Mouse (Mus musculus) embryonic facial prominence, embryonic 11.5 days (tissue): ENCODE results near the gene Cbx2. TPM values are rescaled to one million over a fixed set of nuclear protein-coding genes. Genes with fewer than 3 reads are reported as not detected.
A peak's percentile ranks its signal among the peaks of the same experiment; 100 is the strongest.

Experiments used
- ATAC-seq: fragments of 200-750 bp; cut with Nextera tagmentation; replicated peaks from 2 replicates; pipeline ENCODE4 v1.8.0; 2017; ENCODE audit warnings: low read depth; ENCODE audit not compliant: insufficient number of reproducible peaks, low FRiP score, low TSS enrichment
- DNase-seq: peaks from one replicate; pipeline ENCODE4 v3.0.0-alpha.2; 2015; ENCODE audit warnings: low spot score
- H3K27ac ChIP-seq: fragments of 300-500 bp; sonication (generic); replicated peaks from 2 replicates; pipeline ENCODE4 v1.5.1; 2014; ENCODE audit warnings: mild to moderate bottlenecking, low read depth, low read length, control low read depth
- H3K27me3 ChIP-seq: fragments of 300-500 bp; sonication (generic); 2 replicates; pipeline ENCODE4 v1.6.1; 2014; ENCODE audit warnings: mild to moderate bottlenecking, low read length, moderate library complexity, mixed read lengths; ENCODE audit not compliant: control insufficient read depth, insufficient read depth
- H3K36me3 ChIP-seq: fragments of 300-500 bp; sonication (generic); replicated peaks from 2 replicates; pipeline ENCODE4 v1.6.1; 2014; ENCODE audit warnings: low read depth, mild to moderate bottlenecking, low read length, moderate library complexity, mixed read lengths; ENCODE audit not compliant: control insufficient read depth, insufficient read depth
- H3K4me1 ChIP-seq: fragments of 300-500 bp; sonication (generic); 2 replicates; pipeline ENCODE4 v1.6.1; 2014; ENCODE audit warnings: low read length, mixed read lengths; ENCODE audit not compliant: control insufficient read depth, insufficient read depth
- H3K4me2 ChIP-seq: fragments of 300-500 bp; sonication (generic); 2 replicates; pipeline ENCODE4 v1.6.1; 2014; ENCODE audit warnings: low read depth, mild to moderate bottlenecking, control low read depth, low read length, moderate library complexity
- H3K4me3 ChIP-seq: fragments of 300-500 bp; sonication (generic); 2 replicates; pipeline ENCODE4 v1.5.1; 2014; ENCODE audit warnings: low read depth, low read length, control low read depth
- H3K9ac ChIP-seq: fragments of 300-500 bp; sonication (generic); replicated peaks from 2 replicates; pipeline ENCODE4 v1.6.1; 2014; ENCODE audit warnings: mild to moderate bottlenecking, control low read depth, low read length
- H3K9me3 ChIP-seq: fragments of 300-500 bp; sonication (generic); replicated peaks from 2 replicates; pipeline ENCODE4 v1.6.1; 2016; ENCODE audit warnings: mild to moderate bottlenecking, low read length, inconsistent platforms, mixed read lengths; ENCODE audit not compliant: control insufficient read depth
- WGBS: fragments of 180-500 bp; shearing (Covaris S2); extraction: QIAGEN DNeasy Blood & Tissue Kit; methylation state at CpG from one replicate; pipeline ENCODE4 v1.1.7; 2014; 5-methylcytosine and 5-hydroxymethylcytosine counted together
- polyA plus RNA-seq: library from polyadenylated mRNA; unstranded; fragments of >200 nt; fragmentation: Nextera tagmentation; extraction: Ambion mirVana; gene quantifications from 2 replicates; pipeline ENCODE4 v1.2.1, GENCODE M21; 2014

Gene Cbx2
- polyA plus RNA-seq, 1 experiment from 2014 or later, result 87.1 TPM

DNA sequence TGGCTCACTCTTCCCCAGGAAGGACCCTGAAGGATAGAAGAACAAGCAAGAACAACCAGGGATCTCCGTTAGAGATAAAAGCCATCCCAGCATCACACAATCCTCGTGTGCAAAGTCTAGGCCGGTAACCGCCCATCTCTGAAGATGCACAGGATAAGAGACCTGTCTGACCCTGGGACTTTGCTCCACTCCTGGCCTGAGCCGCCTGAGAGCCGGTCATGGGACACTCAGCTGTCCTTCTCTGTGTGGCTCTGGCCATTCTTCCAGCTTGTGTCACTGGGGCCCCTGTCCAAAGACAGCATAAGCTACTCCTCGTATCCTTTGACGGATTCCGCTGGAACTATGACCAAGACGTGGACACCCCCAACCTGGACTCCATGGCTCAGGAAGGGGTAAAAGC lies 34.8 kb upstream of the Cbx2 start, which contains the start of gene Enpp7:
Gene Enpp7, plus strand, starts transcription at position 190 of the 400 bp plus-strand sequence.
- DNase-seq, result no peak
- Histone ChIP-seq H3K4me3 (no peak within 1 kb of the TSS), H3K27me3 (no peaks in the 10 kb centered on the region), H3K9me3 (no peaks in the 10 kb centered on the region), H3K4me1 (no peaks in the 10 kb centered on the region), H3K9ac (no peak within 1 kb of the TSS), H3K4me2 (no peak within 1 kb of the TSS), H3K36me3 (no peaks in the 10 kb centered on the region), H3K27ac (no peak within 1 kb of the TSS)
- 91% methylated on average over 10 of the region's 10 CpGs for WGBS
- no peak for ATAC-seq

DNA sequence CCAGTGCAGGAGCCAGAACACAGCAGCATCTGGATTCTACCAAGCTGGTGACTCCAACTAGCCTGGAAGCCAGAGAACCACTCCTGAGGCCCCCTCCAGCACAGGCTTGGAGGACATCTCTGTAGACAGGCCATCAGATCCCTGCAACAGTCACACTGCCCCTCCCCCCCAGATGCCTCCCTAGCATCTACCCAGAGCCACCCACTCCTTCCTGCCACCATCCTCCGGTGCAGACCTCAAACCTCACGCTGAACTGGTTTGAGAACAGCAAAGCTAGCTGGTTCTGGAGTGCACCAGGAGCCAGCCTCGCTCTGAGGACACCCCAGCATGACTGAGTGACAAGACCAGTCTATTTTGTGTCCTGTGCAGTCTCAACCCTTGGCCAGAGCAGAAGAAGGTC lies 30.0 kb upstream of the Cbx2 start:
- Histone ChIP-seq H3K27me3 (no peaks in the 10 kb centered on the region), H3K4me3 (no peak overlapping the region)
- 75% methylated on average over 3 of the region's 3 CpGs for WGBS

DNA sequence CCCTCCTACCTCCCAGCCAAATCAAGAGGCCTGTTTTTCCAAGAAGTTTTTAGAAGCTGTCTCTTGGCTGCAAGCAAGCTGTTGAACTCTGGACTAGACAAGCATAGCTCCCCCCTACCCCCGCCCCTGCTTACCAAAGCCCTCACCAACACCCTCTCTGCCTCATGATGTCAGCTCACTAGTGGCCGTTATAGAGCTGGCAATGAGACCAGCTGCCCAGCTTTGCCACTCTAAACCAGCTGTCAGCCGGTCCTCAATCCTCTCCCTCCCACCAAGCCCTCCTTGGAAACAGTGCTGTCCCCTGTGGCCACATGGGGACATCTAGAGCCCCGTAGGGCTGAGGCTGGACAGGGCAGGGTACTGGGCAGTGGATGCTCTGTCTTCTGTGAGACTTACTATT lies 27.3 kb upstream of the Cbx2 start:
- ATAC-seq (no peak), DNase-seq (no peak)
- Histone ChIP-seq H3K4me2 (no peak overlapping the region), H3K4me3 (no peak overlapping the region), H3K27me3 (peaks cover 2% of the 10 kb centered on the region; the same call in 1 of the 2 replicates), H3K27ac (no peak overlapping the region), H3K9ac (no peak overlapping the region), H3K36me3 (no peaks in the 10 kb centered on the region), H3K9me3 (no peaks in the 10 kb centered on the region), H3K4me1 (no peaks in the 10 kb centered on the region; the same call in 1 of the 2 replicates)
- 34% methylated on average over 4 of the region's 4 CpGs for WGBS

More for the DNA sequence above, 30.0 kb upstream of the Cbx2 start:
- Histone ChIP-seq H3K4me2 (no peak overlapping the region), H3K9ac (no peak overlapping the region), H3K4me1 (no peaks in the 10 kb centered on the region; the same call in 1 of the 2 replicates), H3K9me3 (no peaks in the 10 kb centered on the region), H3K27ac (no peak overlapping the region), H3K36me3 (no peaks in the 10 kb centered on the region)
- DNase-seq, result no peak
- no peak for ATAC-seq

DNA sequence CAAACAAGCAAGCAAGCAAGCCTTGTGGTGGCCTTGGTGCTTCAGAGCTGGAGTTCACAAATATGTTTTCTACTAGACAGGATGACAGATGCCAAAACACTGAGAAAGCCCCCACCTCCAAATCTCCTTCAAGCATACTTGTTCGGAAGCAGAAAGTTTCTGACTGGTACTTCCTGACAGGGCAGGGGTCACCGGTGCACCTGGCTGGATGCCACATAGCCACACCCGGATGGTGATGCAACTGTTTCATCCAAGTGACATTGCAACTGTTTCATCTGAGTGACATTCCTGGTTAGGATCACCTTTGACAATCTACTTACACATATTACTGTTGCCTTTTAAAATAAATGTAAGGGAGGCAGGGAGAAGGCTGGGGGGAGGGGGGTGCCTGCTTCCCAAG lies 25.6 kb upstream of the Cbx2 start:
- no peaks in the 10 kb centered on the region for H3K9me3 ChIP-seq
- no peak overlapping the region for H3K4me2 ChIP-seq
- DNase-seq, result no peak
- H3K27ac ChIP-seq, result no peak overlapping the region
- 74% methylated on average over 3 of the region's 3 CpGs for WGBS
- H3K4me1 ChIP-seq, result no peaks in the 10 kb centered on the region; the same call in 1 of the 2 replicates
- no peak overlapping the region for H3K9ac ChIP-seq
- peaks cover 2% of the 10 kb centered on the region; the same call in 1 of the 2 replicates for H3K27me3 ChIP-seq
- ATAC-seq, result no peak
- H3K4me3 ChIP-seq, result no peak overlapping the region
- no peaks in the 10 kb centered on the region for H3K36me3 ChIP-seq

DNA sequence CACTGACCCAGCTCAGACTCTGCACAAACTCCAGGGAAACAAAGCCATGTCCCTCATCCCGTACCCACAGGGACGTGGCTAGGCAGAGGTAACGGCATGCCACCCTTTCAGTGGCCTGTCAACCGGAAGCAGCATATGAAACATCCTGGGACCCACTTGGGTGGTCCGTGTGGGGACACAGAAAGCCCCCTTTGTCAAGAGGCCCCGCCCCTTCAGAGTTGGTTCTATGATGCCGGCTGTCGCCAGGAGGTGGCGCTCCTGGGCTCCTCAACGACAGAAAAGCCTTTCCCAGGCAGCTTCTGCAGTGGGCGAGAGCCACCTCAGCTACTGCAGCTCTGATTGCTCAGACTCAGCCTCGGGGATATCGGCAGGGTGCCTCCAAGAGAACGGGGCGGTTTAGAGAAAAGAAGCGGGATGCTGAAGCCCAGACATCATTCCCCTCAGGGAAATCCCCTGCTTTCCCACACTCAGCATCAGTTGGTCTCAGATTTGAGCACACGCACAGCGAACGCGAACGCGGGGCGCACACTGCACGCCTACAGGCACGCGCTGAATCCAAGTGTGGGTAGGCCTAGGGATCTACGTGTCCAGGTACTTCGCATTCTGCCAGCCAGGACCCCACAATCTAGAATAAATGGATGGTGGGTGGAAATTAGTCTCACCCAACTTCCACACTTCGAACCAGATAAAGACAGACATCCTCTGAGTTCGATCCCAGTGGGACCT lies 24.1 kb upstream of the Cbx2 start:
- ATAC-seq (peak; percentile 77), DNase-seq (peak; percentile 95)
- Histone ChIP-seq H3K9ac (peak overlapping the region; percentile 32; the same call in 1 of the 2 replicates), H3K27me3 (peaks cover 2% of the 10 kb centered on the region; the same call in 1 of the 2 replicates), H3K4me1 (no peaks in the 10 kb centered on the region; the same call in 1 of the 2 replicates), H3K27ac (no peak overlapping the region), H3K4me3 (peak overlapping the region; percentile 14), H3K36me3 (no peaks in the 10 kb centered on the region), H3K9me3 (no peaks in the 10 kb centered on the region), H3K4me2 (peak overlapping the region; percentile 42)
- 6% methylated on average over 30 of the region's 30 CpGs for WGBS

DNA sequence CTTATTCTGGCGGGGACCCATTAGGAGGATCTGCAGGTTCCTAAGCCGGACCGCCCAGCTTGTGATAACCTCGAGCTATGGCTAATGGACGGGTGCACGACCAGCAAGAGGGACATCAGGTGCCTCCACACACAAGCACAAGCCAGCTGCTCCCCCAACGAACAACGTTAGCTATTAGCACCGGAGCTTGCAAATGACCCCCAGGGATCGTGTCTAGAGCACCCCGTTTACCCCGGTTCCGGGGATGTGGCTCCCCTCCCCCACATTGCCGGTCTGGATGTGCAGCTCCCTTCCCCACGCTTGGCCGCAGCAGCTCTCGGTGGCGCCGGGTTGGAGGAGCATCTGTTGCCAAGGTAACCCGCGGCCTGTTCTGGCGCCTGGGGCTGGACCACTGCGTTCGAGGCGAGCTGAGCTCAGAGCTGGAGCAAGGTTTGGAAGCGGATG lies 23.4 kb upstream of the Cbx2 start:
- 3% methylated on average over 26 of the region's 26 CpGs for WGBS
- H3K27ac ChIP-seq, result no peak overlapping the region
- H3K4me2 ChIP-seq, result peak overlapping the region; percentile 42
- peak; percentile 25; the same call in 1 of the 2 replicates for ATAC-seq
- no peaks in the 10 kb centered on the region for H3K9me3 ChIP-seq
- peak overlapping the region; percentile 14; the same call in 1 of the 2 replicates for H3K4me3 ChIP-seq
- H3K4me1 ChIP-seq, result no peaks in the 10 kb centered on the region; the same call in 1 of the 2 replicates
- no peaks in the 10 kb centered on the region for H3K36me3 ChIP-seq
- no peak overlapping the region for H3K9ac ChIP-seq
- peaks cover 2% of the 10 kb centered on the region; the same call in 1 of the 2 replicates for H3K27me3 ChIP-seq
- DNase-seq, result peak; percentile 69

DNA sequence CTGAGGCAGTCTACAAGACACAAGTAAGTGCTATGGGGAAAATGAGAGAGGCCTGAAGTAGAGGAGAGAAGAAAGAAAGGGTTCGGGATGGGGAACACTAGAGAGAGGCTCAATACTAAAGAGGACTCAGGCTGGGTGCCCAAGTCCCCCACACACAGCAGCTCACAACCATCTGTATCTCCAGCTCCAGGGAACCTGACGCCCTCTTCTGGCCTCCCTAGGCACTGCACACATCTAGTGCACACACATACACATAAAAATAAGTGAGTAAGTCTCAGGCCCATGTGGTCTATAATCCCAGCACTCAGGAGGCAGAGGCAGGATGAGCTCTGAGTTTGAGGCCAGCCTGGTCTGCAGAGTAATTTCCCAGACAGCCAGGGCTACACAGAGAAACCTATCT lies 21.9 kb upstream of the Cbx2 start:
- Histone ChIP-seq H3K27ac (no peak overlapping the region), H3K4me2 (no peak overlapping the region), H3K36me3 (no peaks in the 10 kb centered on the region), H3K9me3 (no peaks in the 10 kb centered on the region), H3K9ac (no peak overlapping the region), H3K27me3 (peaks cover 2% of the 10 kb centered on the region; the same call in 1 of the 2 replicates), H3K4me3 (no peak overlapping the region), H3K4me1 (no peaks in the 10 kb centered on the region)
- DNase-seq (no peak), ATAC-seq (no peak)
- 78% methylated on average over 2 of the region's 2 CpGs for WGBS

DNA sequence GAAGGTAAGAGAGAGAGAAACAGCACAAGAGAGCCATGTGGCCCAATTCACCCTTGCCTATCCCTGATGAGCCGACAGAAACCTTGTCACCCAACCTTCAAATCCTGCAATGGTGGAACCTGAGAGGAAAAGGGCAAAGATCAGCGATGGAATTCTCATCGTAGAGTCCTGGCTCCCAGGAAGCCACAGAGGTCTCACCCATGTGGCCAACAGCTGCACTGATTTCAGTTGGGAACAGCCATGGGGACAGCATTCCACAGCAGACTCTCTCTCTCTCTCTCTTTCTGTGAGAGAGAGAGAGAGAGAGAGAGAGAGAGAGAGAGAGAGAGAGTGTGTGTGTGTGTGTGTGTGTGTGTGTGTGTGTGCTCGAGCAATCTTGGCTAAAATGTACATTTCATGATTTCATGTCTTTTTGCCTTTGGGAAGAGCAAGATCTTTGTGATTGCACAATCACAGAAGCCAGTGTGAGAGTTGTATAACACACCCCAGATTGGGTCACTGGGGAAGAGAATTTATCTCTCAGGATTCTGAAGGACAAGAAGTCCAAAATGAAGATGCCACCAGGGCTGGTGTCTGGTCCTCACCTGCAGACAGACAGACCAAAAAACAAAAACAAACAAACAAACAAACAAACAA lies 21.2 kb upstream of the Cbx2 start:
- H3K9me3 ChIP-seq, result no peaks in the 10 kb centered on the region
- no peak overlapping the region for H3K27ac ChIP-seq
- H3K4me3 ChIP-seq, result no peak overlapping the region
- no peaks in the 10 kb centered on the region for H3K36me3 ChIP-seq
- H3K9ac ChIP-seq, result no peak overlapping the region
- H3K4me1 ChIP-seq, result no peaks in the 10 kb centered on the region
- no peak overlapping the region for H3K4me2 ChIP-seq
- DNase-seq, result no peak
- WGBS, result 55% methylated on average over 4 of the region's 4 CpGs
- ATAC-seq, result no peak
- H3K27me3 ChIP-seq, result peaks cover 2% of the 10 kb centered on the region; the same call in 1 of the 2 replicates
